Mouse (Mus musculus): Measurements from ENCODE around the gene Ptgir. TPM values are rescaled to one million over a fixed set of nuclear protein-coding genes. Genes with fewer than 3 reads are reported as not detected.

Ptgir gene
- polyA plus RNA-seq, 1 experiment from 2014 or later: 0.19 TPM

DNA sequence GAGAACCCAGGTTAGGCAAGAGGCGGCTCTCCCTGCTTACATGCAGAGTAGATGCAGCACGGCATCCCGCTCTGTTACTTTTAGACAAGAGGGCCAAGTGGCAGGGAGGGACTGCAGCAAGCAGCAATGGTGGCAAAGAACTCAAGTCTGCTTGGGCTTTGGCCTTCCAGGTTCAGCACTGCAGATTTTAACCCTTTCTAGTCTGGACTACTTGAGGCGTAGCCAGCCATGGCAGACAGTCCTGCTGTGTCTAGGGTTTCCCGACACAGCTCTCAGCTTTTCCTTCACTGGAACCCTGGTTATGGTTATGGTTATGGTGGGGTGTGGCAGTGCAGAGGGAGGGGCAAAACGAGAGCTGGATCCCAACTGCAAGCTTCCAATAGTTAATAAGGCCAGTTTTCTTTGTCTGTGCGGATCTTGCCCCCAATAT lies 13.9 kb downstream of the Ptgir start:
- no peaks in the 10 kb centered on the region for H3K9me3 ChIP-seq (replicated peaks; ENCODE audit: control insufficient read depth, low read length)
- no peak for ATAC-seq (replicated peaks; ENCODE audit: insufficient number of reproducible peaks, low FRiP score, low TSS enrichment)
- no peak overlapping the region; the same call in 1 of the 2 replicates for H3K9ac ChIP-seq (ENCODE audit: low read depth, low read length)
- WGBS (ENCODE audit: insufficient replicate concordance): 88% methylated on average over 7 of the region's 7 CpGs
- no peaks in the 10 kb centered on the region for H3K27me3 ChIP-seq (ENCODE audit: control insufficient read depth, insufficient read depth, low read length)
- no peak overlapping the region for H3K4me3 ChIP-seq (ENCODE audit: low read depth, low read length)
- peaks cover 33% of the 10 kb centered on the region for H3K36me3 ChIP-seq (ENCODE audit: control insufficient read depth, insufficient read depth, low read length)
- H3K4me1 ChIP-seq (ENCODE audit: control insufficient read depth, insufficient read depth, low read length): peaks cover 36% of the 10 kb centered on the region
- no peak overlapping the region; the same call in 1 of the 2 replicates for H3K4me2 ChIP-seq
- no peak overlapping the region for H3K27ac ChIP-seq (ENCODE audit: low read depth, low read length)

DNA sequence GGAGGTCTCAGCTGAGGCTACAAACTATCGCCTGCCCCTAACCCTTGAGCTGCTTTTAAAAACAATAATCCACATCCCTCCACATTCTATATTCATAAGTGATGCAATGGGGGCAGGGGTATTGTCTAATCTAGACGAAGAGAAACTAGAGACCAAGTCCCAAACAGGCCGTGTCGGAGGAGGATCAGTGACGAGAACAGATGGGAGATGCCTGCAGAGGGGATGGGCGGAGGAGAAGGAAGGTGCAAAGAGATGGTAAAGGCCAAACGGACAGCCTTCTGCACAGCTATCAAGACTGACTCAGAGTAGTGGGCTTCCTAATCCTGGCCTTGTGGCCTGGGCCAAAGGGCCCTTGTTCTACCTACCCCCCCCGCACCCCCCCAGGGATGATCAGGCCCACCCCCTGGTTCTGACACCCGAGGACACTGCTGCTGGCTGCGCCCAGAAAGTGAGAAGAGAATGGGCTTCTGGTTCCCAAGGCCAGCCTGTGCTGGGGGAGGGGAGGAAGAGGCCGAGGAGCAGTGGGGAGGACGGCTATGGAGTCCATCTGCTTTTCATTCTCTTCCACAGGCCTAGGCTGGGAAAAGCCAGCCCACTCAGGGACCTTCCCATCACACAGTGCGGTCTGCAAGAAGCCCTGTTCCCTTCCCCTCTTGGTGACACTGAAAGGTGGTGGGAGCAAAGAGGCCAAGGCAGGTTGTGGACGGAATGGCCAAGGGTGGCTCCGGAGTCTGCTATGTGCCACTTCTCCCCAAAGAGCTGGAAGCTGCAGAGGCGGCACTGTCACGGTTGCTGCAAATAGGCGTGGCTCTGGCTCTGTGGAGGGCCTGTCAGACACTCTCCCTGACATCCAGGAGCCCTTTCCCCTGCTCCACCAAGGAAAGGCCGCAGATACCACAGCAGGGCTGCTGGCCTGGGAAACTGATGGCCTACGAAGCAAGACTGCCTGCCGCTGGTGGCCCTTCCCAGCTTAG lies 14.8 kb downstream of the Ptgir start:
- H3K4me1 ChIP-seq (ENCODE audit: control insufficient read depth, insufficient read depth, low read length): peaks cover 36% of the 10 kb centered on the region
- H3K4me3 ChIP-seq (ENCODE audit: low read depth, low read length): peak overlapping the region; percentile 85
- peak overlapping the region; percentile 41 for H3K27ac ChIP-seq (ENCODE audit: low read depth, low read length)
- no peaks in the 10 kb centered on the region for H3K9me3 ChIP-seq (replicated peaks; ENCODE audit: control insufficient read depth, low read length)
- peak overlapping the region; percentile 87 for H3K4me2 ChIP-seq
- ATAC-seq (replicated peaks; ENCODE audit: insufficient number of reproducible peaks, low FRiP score, low TSS enrichment): no peak
- H3K9ac ChIP-seq (ENCODE audit: low read depth, low read length): peak overlapping the region; percentile 93
- H3K36me3 ChIP-seq (ENCODE audit: control insufficient read depth, insufficient read depth, low read length): peaks cover 30% of the 10 kb centered on the region
- H3K27me3 ChIP-seq (ENCODE audit: control insufficient read depth, insufficient read depth, low read length): no peaks in the 10 kb centered on the region
- WGBS (ENCODE audit: insufficient replicate concordance): 51% methylated on average over 21 of the region's 21 CpGs

DNA sequence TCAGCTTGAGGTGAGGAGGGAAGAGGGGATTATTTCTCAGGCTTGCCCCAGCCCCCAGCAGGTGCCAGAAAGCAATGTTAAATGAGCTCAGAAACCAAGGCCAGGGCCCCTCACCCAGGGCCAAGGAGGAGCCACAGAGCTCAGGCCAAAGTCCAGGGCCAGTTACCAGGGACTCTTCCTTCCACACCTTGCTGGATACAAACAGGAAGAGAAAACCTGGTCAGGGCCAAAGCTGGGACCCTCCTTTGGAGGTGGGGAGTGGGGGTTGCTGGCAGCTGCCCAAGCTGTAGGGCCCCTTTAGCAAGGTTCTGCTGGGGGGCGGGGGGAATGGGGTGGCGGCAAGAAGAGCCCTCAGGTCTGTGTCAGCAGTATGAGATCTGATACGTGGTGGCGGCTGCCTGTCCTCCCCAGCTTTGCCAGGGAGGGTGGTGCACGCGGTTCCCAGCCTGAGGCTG lies 15.6 kb downstream of the Ptgir start:
- Histone ChIP-seq H3K27ac (ENCODE audit: low read depth, low read length) (peak overlapping the region; percentile 41), H3K4me1 (ENCODE audit: control insufficient read depth, insufficient read depth, low read length) (peaks cover 36% of the 10 kb centered on the region), H3K9ac (ENCODE audit: low read depth, low read length) (peak overlapping the region; percentile 93), H3K9me3 (replicated peaks; ENCODE audit: control insufficient read depth, low read length) (no peaks in the 10 kb centered on the region), H3K4me2 (peak overlapping the region; percentile 87), H3K27me3 (ENCODE audit: control insufficient read depth, insufficient read depth, low read length) (no peaks in the 10 kb centered on the region), H3K36me3 (ENCODE audit: control insufficient read depth, insufficient read depth, low read length) (peaks cover 23% of the 10 kb centered on the region), H3K4me3 (ENCODE audit: low read depth, low read length) (peak overlapping the region; percentile 85)
- ATAC-seq (replicated peaks; ENCODE audit: insufficient number of reproducible peaks, low FRiP score, low TSS enrichment): no peak
- WGBS (ENCODE audit: insufficient replicate concordance): 38% methylated on average over 6 of the region's 6 CpGs

DNA sequence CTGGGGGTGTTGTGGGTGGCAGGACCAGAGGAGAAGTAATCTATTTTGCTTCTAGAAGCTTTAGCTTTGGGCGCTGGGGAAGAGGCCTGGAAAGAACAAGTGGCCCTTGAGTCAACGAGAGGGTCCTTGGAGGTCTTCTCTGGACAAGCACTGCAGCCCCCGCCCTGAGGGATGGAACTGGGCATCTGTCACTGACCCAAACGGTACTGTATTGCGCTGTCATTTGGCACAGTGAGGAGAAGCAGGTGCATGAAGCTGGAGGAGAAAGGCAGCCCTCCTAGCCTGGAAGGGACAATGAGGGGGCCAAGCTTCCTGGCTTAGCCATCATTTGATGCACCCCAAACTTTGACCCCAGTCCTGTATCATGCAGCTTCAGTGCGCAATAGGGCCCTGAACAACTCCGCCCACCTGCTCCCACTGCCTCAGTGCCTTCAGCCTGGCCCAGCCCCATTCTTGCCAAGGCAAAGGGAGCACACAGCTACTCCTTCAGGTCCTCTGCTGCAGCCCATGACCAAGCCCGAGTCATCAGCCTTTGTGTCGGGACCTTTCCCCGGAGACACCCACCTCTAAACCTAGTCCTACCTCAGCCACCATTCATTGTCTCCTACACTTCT lies 16.2 kb downstream of the Ptgir start:
- peak overlapping the region; percentile 93 for H3K9ac ChIP-seq (ENCODE audit: low read depth, low read length)
- H3K4me1 ChIP-seq (ENCODE audit: control insufficient read depth, insufficient read depth, low read length): peaks cover 36% of the 10 kb centered on the region
- no peak for ATAC-seq (replicated peaks; ENCODE audit: insufficient number of reproducible peaks, low FRiP score, low TSS enrichment)
- H3K36me3 ChIP-seq (ENCODE audit: control insufficient read depth, insufficient read depth, low read length): peaks cover 19% of the 10 kb centered on the region
- H3K27me3 ChIP-seq (ENCODE audit: control insufficient read depth, insufficient read depth, low read length): no peaks in the 10 kb centered on the region
- H3K4me2 ChIP-seq: peak overlapping the region; percentile 87
- H3K27ac ChIP-seq (ENCODE audit: low read depth, low read length): 0 out of 2 replicates have a peak overlapping the region, but pooled peaks have one; percentile 96
- 51% methylated on average over 10 of the region's 10 CpGs for WGBS (ENCODE audit: insufficient replicate concordance)
- H3K4me3 ChIP-seq (ENCODE audit: low read depth, low read length): peak overlapping the region; percentile 85
- H3K9me3 ChIP-seq (replicated peaks; ENCODE audit: control insufficient read depth, low read length): no peaks in the 10 kb centered on the region

DNA sequence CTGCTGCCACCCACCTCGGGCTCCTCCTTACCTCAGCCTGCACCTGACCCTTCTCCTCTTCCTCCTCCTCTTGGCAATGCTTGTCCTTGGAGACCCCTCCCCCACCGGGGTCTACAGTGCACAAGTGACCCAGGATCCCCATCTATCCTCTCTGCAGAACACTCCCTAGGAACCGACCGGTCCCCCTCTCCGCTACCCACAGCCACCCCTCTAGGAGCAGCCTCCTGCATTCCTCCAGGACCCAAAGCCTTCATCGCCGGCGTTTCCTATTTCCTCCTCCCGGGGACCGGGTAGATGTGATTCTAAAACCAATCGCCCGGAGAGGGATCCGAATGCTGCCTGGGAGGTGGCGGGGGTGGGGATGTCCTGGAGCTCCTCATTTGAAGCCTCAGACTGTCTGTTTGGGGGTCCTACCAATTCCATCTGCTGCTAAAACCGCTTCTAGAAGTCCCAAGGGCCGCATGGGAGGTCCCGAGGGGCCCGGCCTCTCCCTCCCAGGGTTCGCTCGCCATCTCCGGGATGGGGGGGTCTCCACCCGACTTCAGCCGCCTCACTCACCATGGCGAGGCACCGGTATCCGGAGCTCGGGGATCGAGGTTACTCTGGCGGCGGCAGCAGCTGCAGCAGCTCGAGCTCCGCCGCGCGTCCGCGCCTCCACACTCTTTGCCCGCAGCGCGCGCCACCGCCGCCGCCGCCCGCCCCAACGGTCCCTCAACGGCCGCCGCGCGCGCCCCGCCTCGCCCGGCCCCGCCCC lies 17.2 kb downstream of the Ptgir start:
- Histone ChIP-seq H3K4me2 (peak overlapping the region; percentile 87), H3K4me1 (ENCODE audit: control insufficient read depth, insufficient read depth, low read length) (peaks cover 31% of the 10 kb centered on the region), H3K27ac (ENCODE audit: low read depth, low read length) (peak overlapping the region; percentile 96), H3K9me3 (replicated peaks; ENCODE audit: control insufficient read depth, low read length) (no peaks in the 10 kb centered on the region), H3K27me3 (ENCODE audit: control insufficient read depth, insufficient read depth, low read length) (no peaks in the 10 kb centered on the region), H3K4me3 (ENCODE audit: low read depth, low read length) (peak overlapping the region; percentile 85), H3K9ac (ENCODE audit: low read depth, low read length) (peak overlapping the region; percentile 93), H3K36me3 (ENCODE audit: control insufficient read depth, insufficient read depth, low read length) (peaks cover 9% of the 10 kb centered on the region)
- under 1% methylated on average over 46 of the region's 57 CpGs for WGBS (ENCODE audit: insufficient replicate concordance)
- ATAC-seq (replicated peaks; ENCODE audit: insufficient number of reproducible peaks, low FRiP score, low TSS enrichment): no peak

DNA sequence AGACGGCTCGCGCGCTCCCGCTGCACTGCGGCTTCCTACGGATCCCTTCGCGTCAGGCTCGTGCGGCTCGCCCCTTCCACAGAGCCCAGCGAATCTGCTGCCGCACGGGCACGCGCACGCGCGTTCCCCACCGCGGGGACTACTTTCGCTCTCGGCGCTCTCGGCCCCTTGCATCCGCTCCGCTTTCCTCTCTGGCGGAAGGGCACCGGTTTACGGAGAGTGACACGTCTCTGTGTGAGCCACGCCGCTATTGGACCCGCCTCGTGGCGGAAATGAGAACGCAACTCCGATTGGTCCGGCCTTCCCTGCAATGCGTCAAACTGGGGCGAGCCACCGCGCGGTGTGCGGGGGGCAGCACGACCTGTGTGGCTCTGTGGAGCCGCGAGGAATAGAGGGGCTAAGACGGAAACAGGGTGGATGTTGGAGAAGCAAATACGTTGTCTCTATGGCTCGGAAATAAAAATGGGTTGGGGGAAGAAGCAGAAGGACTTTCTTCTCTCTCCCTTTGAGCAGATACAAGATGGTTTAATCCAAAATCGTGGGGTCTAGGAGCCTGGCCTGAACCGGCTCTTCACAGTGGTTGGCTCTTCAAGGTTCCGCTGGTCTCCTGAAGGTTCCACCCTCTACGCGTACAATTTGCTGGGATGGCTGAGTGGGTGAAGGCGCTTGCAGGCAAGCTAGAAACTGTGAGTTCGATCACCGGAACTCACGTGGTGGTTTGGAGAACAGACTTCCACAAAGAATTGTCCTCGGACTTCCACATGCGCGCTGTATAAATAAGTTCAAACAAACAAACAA lies 17.9 kb downstream of the Ptgir start, which contains the start of gene Calm3:
TSS of gene Calm3 (minus strand) at position 78 of the 798 bp plus-strand sequence.
- Histone ChIP-seq H3K4me2 (peak within 1 kb of the TSS; percentile 87), H3K27ac (ENCODE audit: low read depth, low read length) (peak within 1 kb of the TSS; percentile 96), H3K4me3 (ENCODE audit: low read depth, low read length) (peak within 1 kb of the TSS; percentile 85), H3K36me3 (ENCODE audit: control insufficient read depth, insufficient read depth, low read length) (peaks cover 2% of the 10 kb centered on the region; the same call in 1 of the 2 replicates), H3K27me3 (ENCODE audit: control insufficient read depth, insufficient read depth, low read length) (no peaks in the 10 kb centered on the region), H3K4me1 (ENCODE audit: control insufficient read depth, insufficient read depth, low read length) (peaks cover 31% of the 10 kb centered on the region), H3K9me3 (replicated peaks; ENCODE audit: control insufficient read depth, low read length) (no peaks in the 10 kb centered on the region), H3K9ac (ENCODE audit: low read depth, low read length) (peak within 1 kb of the TSS; percentile 93)
- ATAC-seq (replicated peaks; ENCODE audit: insufficient number of reproducible peaks, low FRiP score, low TSS enrichment): peak; percentile 94
- WGBS (ENCODE audit: insufficient replicate concordance): 2% methylated on average over 64 of the region's 64 CpGs

DNA sequence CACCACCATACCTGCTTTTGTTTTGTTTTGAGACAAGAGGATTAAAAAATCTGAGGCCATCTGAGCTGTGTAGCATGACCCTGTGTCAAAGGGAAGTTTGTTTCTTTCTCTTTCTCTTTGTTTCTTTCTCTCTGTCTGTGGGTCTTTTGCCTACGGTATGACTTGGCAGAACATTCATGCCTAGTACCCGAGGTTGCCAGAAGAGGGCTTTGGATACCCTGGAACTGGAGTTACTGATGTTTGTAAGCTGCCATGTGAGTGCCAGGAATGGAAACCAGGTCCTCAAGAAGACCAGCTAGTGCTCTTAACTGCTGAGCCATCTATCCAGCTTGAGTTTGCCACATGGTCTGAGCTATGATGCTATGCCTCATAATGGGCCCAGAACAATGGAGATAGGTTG lies 22.1 kb downstream of the Ptgir start:
- Histone ChIP-seq H3K27ac (ENCODE audit: low read depth, low read length) (no peak overlapping the region), H3K27me3 (ENCODE audit: control insufficient read depth, insufficient read depth, low read length) (no peaks in the 10 kb centered on the region), H3K4me3 (ENCODE audit: low read depth, low read length) (no peak overlapping the region), H3K9ac (ENCODE audit: low read depth, low read length) (no peak overlapping the region), H3K9me3 (replicated peaks; ENCODE audit: control insufficient read depth, low read length) (no peaks in the 10 kb centered on the region), H3K4me1 (ENCODE audit: control insufficient read depth, insufficient read depth, low read length) (no peaks in the 10 kb centered on the region), H3K4me2 (no peak overlapping the region), H3K36me3 (ENCODE audit: control insufficient read depth, insufficient read depth, low read length) (no peaks in the 10 kb centered on the region)
- WGBS (ENCODE audit: insufficient replicate concordance): 48% methylated on average over 2 of the region's 2 CpGs
- no peak for ATAC-seq (replicated peaks; ENCODE audit: insufficient number of reproducible peaks, low FRiP score, low TSS enrichment)
